ENCODE assay signal across 24 mouse cellular contexts in the genomic region with DNA sequence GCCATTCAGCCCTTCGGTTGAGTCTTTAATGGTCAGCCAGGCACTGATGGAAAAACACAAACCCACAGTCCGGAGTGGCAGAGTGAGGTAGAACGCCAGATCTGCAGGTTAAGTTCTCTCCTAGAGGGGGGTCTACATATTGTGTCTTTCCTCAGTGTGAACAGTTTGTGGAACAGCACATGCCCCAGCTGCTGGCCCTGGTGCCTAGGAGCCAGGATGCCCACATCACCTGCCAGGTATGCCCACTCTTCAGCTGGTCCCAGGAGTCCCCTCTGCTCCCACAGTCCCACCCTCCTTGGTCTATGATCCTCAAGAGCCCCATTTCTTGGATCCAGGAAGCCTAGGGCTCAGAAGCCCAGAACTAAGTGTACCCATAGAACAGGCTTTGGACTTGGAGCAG. TPM values are rescaled to one million over a fixed set of nuclear protein-coding genes. Genes with fewer than 3 reads are reported as not detected.
"Had no signal": no experiment of that assay in that cellular context is flagged by ENCODE, and none has a peak within 500 bp of the region (broad histone marks: within the 10 kb centered on the region; RNA-seq: fewer than 3 reads in every experiment).

No protein-coding gene starts in this region.

- H3K27ac ChIP-seq: liver, embryonic 12.5 days; liver, embryonic 14.5 days; lung, embryonic 15.5 days; midbrain, embryonic 10.5 days; midbrain, embryonic 13.5 days; midbrain, embryonic 15.5 days; neural tube, embryonic 13.5 days; neural tube, embryonic 15.5 days; stomach, embryonic 15.5 days; stomach, postnatal 0 days had no signal

- H3K9ac ChIP-seq: liver, embryonic 12.5 days; liver, embryonic 14.5 days; lung, embryonic 15.5 days; midbrain, embryonic 13.5 days; midbrain, embryonic 15.5 days; neural tube, embryonic 13.5 days; neural tube, embryonic 15.5 days; stomach, embryonic 15.5 days had no signal

- H3K4me3 ChIP-seq: liver, embryonic 12.5 days; lung, embryonic 15.5 days; midbrain, embryonic 10.5 days; midbrain, embryonic 13.5 days; midbrain, embryonic 15.5 days; neural tube, embryonic 13.5 days; neural tube, embryonic 15.5 days; stomach, embryonic 15.5 days had no signal

- H3K9me3 ChIP-seq: liver, embryonic 12.5 days; lung, embryonic 15.5 days; midbrain, embryonic 10.5 days; midbrain, embryonic 13.5 days; midbrain, embryonic 15.5 days; neural tube, embryonic 13.5 days; neural tube, embryonic 15.5 days; stomach, embryonic 15.5 days had no signal

- ATAC-seq: liver, embryonic 12.5 days; lung, postnatal 0 days; midbrain, embryonic 13.5 days; midbrain, embryonic 15.5 days had no signal

- H3K4me2 ChIP-seq: liver, embryonic 12.5 days; lung, embryonic 15.5 days; midbrain, embryonic 13.5 days; midbrain, embryonic 15.5 days; neural tube, embryonic 13.5 days; neural tube, embryonic 15.5 days; stomach, embryonic 15.5 days had no signal

- H3K27me3 ChIP-seq: liver, embryonic 12.5 days; lung, embryonic 15.5 days; midbrain, embryonic 13.5 days; midbrain, embryonic 15.5 days; neural tube, embryonic 13.5 days; neural tube, embryonic 15.5 days; stomach, embryonic 15.5 days had no signal

- DNase-seq: lung, adult 18-20 months; lung, postnatal 4 days; retina, postnatal 1 day; right cerebral cortex, adult 18-20 months; right cerebral cortex, postnatal 14 days; thymus, adult 2 months; thymus, postnatal 25 days; thymus, postnatal 4 days had no signal

- H3K4me1 ChIP-seq: lung, embryonic 15.5 days; midbrain, embryonic 10.5 days; midbrain, embryonic 13.5 days; midbrain, embryonic 15.5 days; neural tube, embryonic 13.5 days; neural tube, embryonic 15.5 days; stomach, embryonic 15.5 days had no signal

RNA-seq across cellular contexts. Expression of a gene that starts 7.8 kb away (rescaled TPM):
- total RNA-seq: megakaryocyte-erythroid progenitor cell, adult 5-6 weeks; monocyte, adult 5-6 weeks had no signal
- polyA plus RNA-seq: liver, embryonic 12.5 days; liver, embryonic 14.5 days; liver, embryonic 16.5 days; midbrain, embryonic 10.5 days; midbrain, embryonic 13.5 days; neural tube, embryonic 11.5 days; stomach, postnatal 0 days; urinary bladder, adult 2 months had no signal

RNA-seq across cellular contexts. Expression of a gene that starts 43.0 kb away (rescaled TPM):
- total RNA-seq: monocyte, adult 5-6 weeks had no signal
